Mouse (Mus musculus) forebrain, embryonic 16.5 days (tissue): Measurements from ENCODE around the gene Med21. TPM values are rescaled to one million over a fixed set of nuclear protein-coding genes. Genes with fewer than 3 reads are reported as not detected.

Source experiments
- ATAC-seq: fragments of 200-750 bp; cut with Nextera tagmentation; 2 replicates; pipeline ENCODE4 v1.8.0; 2017; ENCODE audit warnings: mild to moderate bottlenecking, moderate library complexity
- H3K27ac ChIP-seq: fragments of 300-500 bp; sonication (generic); 2 replicates; pipeline ENCODE4 v1.5.1; 2014; ENCODE audit warnings: low read length, control low read depth
- H3K27me3 ChIP-seq: fragments of 300-500 bp; sonication (generic); replicated peaks from 2 replicates; pipeline ENCODE4 v1.6.1; 2014; ENCODE audit warnings: low read length; ENCODE audit not compliant: control insufficient read depth, insufficient read depth
- H3K36me3 ChIP-seq: fragments of 300-500 bp; sonication (generic); 2 replicates; pipeline ENCODE4 v1.6.1; 2014; ENCODE audit not compliant: control insufficient read depth, insufficient read depth
- H3K4me1 ChIP-seq: fragments of 300-500 bp; sonication (generic); replicated peaks from 2 replicates; pipeline ENCODE4 v1.6.1; 2014; ENCODE audit warnings: low read length; ENCODE audit not compliant: control insufficient read depth, insufficient read depth
- H3K4me2 ChIP-seq: fragments of 300-500 bp; sonication (generic); 2 replicates; pipeline ENCODE4 v1.6.1; 2014; ENCODE audit warnings: mild to moderate bottlenecking, low read length, control low read depth
- H3K4me3 ChIP-seq: fragments of 300-500 bp; sonication (generic); replicated peaks from 2 replicates; pipeline ENCODE4 v1.5.1; 2014; ENCODE audit warnings: mild to moderate bottlenecking, low read length, control low read depth
- H3K9ac ChIP-seq: fragments of 300-500 bp; sonication (generic); replicated peaks from 2 replicates; pipeline ENCODE4 v1.6.1; 2014; ENCODE audit warnings: low read depth, low read length, control low read depth
- H3K9me3 ChIP-seq: fragments of 300-500 bp; sonication (generic); 2 replicates; pipeline ENCODE4 v1.6.1; 2016; ENCODE audit warnings: low read length; ENCODE audit not compliant: control insufficient read depth
- WGBS: fragments of 180-500 bp; shearing (Covaris S2); extraction: QIAGEN DNeasy Blood & Tissue Kit; methylation state at CpG from one replicate; pipeline ENCODE4 v1.1.7; 2014; 5-methylcytosine and 5-hydroxymethylcytosine counted together
- polyA plus RNA-seq: library from polyadenylated mRNA; unstranded; fragments of >200 nt; fragmentation: Nextera tagmentation; extraction: Ambion mirVana; gene quantifications from 2 replicates; pipeline ENCODE4 v1.2.1, GENCODE M21; 2015

Gene Med21
- polyA plus RNA-seq, 1 experiment from 2014 or later, result 111 TPM

DNA sequence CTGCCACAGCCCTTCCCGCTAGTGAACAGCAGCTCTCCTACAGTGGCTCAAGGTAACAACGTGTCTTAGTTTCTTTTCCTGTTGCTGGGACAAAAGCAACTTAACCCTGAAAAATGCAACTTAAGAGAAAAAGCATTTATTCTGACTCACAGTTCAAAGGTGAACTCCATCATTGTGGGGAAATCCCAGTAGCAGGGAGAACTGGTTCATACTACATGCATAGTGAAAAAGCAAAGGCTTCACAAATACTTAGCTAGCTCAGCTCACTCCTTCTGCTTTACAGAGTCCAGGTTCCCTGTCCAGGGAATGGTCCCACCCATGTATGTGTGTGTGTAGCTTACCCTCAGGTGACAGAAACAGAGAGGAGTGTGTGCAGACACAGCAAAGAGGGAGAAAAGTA, 25.7 kb upstream of the Med21 start:
- Histone ChIP-seq H3K4me1 (no peaks in the 10 kb centered on the region), H3K4me2 (no peak overlapping the region), H3K27ac (no peak overlapping the region), H3K9me3 (no peaks in the 10 kb centered on the region), H3K36me3 (peaks cover 14% of the 10 kb centered on the region), H3K4me3 (no peak overlapping the region), H3K27me3 (no peaks in the 10 kb centered on the region), H3K9ac (no peak overlapping the region)
- WGBS, result 89% methylated on average over 2 of the region's 2 CpGs
- no peak for ATAC-seq

DNA sequence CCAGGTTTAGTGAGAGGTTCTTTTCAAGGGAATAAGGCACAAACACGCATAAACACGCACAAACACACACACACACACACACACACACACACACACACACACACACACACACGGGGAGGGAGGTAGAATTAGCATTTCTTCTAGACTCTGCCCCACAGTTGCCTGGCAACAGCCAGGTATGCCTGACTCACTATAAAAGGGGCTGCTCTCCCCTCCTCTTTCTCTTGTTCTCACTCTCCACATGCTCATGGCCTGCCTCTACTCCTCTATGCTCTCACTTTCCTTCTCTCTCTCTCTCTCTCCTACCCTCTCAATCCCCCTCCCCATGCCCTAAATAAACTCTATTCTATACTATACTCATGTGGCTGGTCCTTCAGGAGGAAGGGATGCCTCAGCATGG, 14.2 kb upstream of the Med21 start:
- no peak overlapping the region for H3K27ac ChIP-seq

DNA sequence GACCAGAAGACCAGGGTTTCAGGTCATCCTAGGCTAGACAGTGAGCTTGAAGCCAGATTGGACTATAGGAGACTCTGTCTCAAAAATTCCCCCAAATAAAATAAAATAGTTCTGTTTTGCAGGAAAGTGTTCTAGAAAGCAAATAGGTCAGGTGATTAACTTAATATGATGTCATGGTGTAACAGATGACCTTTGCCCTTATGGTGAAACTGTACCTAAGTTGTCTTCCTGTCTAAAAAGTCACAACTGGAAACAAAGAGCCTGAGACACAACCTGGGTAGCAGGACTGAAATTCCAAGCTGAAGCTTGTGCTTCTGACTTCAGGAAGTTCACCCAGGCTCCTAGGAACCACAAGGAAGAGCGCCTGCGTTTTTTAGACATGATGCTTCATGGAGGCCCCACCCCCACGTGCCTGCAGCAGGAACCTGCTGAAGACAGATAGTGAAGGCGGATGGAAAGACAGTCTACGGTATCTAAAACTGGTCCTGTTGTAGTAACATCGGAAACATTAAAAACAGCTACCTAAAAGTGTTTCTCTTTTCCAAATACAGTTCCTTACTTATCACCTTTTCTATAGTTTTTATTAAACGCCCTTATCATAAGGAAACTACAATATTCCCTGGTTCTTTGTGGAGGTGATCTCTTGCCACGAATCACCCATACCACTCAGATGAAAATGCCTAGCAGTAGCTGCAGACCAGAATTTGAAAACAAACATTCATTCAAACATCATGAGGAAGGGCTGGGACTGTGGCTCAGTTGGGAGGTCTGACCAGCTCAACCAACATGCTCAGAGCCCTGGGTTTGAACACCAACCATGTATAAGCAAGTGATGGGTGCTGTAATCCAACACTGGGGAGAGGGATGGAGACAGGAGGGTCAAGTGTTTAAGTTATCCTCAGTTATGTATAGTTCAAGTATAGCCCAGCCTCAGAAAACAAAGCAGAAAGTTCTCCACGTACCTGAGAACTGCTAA, 12.3 kb upstream of the Med21 start:
- no peak for ATAC-seq
- H3K27me3 ChIP-seq, result no peaks in the 10 kb centered on the region
- no peak overlapping the region for H3K4me2 ChIP-seq
- H3K27ac ChIP-seq, result no peak overlapping the region
- H3K4me1 ChIP-seq, result peaks cover 10% of the 10 kb centered on the region
- no peaks in the 10 kb centered on the region for H3K36me3 ChIP-seq
- H3K4me3 ChIP-seq, result no peak overlapping the region
- H3K9me3 ChIP-seq, result no peaks in the 10 kb centered on the region
- WGBS, result 87% methylated on average over 9 of the region's 9 CpGs
- no peak overlapping the region for H3K9ac ChIP-seq

More for the DNA sequence above, 14.2 kb upstream of the Med21 start:
- ATAC-seq, result peak; percentile 69
- H3K4me1 ChIP-seq, result peaks cover 2% of the 10 kb centered on the region
- no peaks in the 10 kb centered on the region for H3K36me3 ChIP-seq
- H3K9ac ChIP-seq, result no peak overlapping the region
- H3K27me3 ChIP-seq, result no peaks in the 10 kb centered on the region
- no peak overlapping the region for H3K4me3 ChIP-seq
- no peaks in the 10 kb centered on the region for H3K9me3 ChIP-seq
- no peak overlapping the region for H3K4me2 ChIP-seq
- 53% methylated on average over 3 of the region's 3 CpGs for WGBS

DNA sequence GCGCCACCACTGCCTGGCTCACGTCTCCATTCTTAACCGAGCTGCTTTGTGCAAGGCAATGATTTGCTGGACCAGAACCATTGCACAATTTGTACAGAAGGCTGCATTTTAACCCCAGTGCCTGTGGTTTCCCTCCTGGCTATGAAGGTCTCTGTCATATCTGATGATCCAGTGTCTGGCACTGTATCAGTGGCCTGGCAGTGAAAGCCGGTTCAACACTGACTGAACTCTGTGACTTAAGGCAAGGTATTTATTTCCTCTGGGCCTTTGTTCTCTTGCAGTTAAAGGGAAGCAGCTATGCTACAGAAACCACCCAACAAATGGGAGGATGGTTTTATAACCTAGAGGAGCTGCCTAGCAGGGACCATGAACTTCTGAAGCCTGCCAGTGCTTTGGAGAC, 11.4 kb upstream of the Med21 start:
- Histone ChIP-seq H3K9me3 (no peaks in the 10 kb centered on the region), H3K9ac (no peak overlapping the region), H3K4me1 (peaks cover 10% of the 10 kb centered on the region), H3K36me3 (no peaks in the 10 kb centered on the region), H3K4me3 (no peak overlapping the region), H3K4me2 (no peak overlapping the region), H3K27me3 (no peaks in the 10 kb centered on the region), H3K27ac (no peak overlapping the region)
- ATAC-seq, result no peak
- 85% methylated on average over 4 of the region's 4 CpGs for WGBS

DNA sequence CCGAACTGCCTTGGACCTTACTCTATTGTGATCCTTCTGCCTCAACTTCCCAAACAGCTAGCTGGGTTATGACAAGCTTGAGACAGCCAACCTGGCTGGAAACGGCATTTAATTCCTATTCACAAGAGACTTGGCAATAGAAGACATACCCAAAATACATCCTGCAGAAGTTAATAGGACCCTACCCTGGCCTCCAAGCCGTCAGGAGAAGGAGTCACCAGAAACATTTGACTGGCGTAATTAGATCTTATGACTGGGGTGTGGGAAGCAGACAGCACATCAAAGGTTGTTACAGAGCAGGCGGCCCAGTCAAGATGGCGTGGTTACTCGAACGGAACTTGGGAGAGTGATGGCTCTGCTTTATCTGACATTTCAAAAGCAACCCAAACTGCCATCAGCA, 10.5 kb upstream of the Med21 start:
- Histone ChIP-seq H3K9ac (no peak overlapping the region), H3K9me3 (no peaks in the 10 kb centered on the region), H3K4me1 (peaks cover 10% of the 10 kb centered on the region), H3K27ac (no peak overlapping the region), H3K27me3 (no peaks in the 10 kb centered on the region), H3K4me3 (no peak overlapping the region), H3K36me3 (no peaks in the 10 kb centered on the region), H3K4me2 (no peak overlapping the region)
- ATAC-seq, result no peak
- 81% methylated on average over 8 of the region's 8 CpGs for WGBS

DNA sequence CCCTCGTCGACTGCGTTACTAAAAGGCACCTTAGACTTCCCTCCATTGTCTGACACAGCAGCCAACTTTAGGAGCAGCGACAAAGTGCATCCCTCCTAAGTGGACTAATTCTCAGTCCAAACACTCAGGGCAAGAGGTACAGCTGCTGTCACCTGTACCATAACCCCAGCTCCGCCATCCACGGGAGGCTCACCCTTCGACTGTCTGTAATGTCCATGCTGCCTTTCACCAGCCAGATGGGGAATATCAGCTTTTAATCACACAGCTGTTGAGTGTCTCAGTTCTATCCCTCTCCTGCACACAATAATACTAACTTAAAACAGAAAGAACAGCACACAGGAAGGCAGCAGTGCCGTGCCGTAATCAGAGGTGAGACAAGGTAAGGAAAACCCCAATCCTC, 9.9 kb upstream of the Med21 start:
- Histone ChIP-seq H3K4me3 (no peak overlapping the region), H3K9me3 (no peaks in the 10 kb centered on the region), H3K9ac (no peak overlapping the region), H3K4me2 (no peak overlapping the region), H3K4me1 (peaks cover 10% of the 10 kb centered on the region), H3K27ac (no peak overlapping the region), H3K36me3 (no peaks in the 10 kb centered on the region), H3K27me3 (no peaks in the 10 kb centered on the region)
- no peak for ATAC-seq
- WGBS, result 80% methylated on average over 9 of the region's 9 CpGs

DNA sequence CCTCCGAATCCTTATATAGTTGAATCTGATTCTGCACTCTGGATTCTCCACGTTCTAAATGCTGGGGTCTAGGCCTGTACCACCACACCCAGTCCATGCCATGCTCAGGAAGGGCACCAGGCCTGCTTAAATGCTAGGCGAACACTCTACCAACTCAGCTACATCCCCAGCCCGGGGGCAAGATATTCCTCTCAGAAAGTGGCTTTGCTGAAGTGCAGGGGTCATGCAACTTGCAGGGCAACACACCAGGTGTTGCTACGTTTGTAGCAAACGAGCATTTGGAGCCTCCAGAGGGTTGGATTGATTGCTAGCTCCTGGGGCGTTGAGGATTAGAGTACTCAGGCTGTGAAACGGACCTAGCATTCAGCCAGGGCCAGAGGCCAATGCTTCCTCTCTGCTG, 9.2 kb upstream of the Med21 start:
- Histone ChIP-seq H3K36me3 (no peaks in the 10 kb centered on the region), H3K27me3 (no peaks in the 10 kb centered on the region), H3K9ac (no peak overlapping the region; the same call in 1 of the 2 replicates), H3K27ac (no peak overlapping the region), H3K9me3 (no peaks in the 10 kb centered on the region), H3K4me3 (no peak overlapping the region), H3K4me2 (peak overlapping the region; percentile 60), H3K4me1 (peaks cover 10% of the 10 kb centered on the region)
- WGBS, result 37% methylated on average over 8 of the region's 8 CpGs
- ATAC-seq, result no peak; the same call in 1 of the 2 replicates

DNA sequence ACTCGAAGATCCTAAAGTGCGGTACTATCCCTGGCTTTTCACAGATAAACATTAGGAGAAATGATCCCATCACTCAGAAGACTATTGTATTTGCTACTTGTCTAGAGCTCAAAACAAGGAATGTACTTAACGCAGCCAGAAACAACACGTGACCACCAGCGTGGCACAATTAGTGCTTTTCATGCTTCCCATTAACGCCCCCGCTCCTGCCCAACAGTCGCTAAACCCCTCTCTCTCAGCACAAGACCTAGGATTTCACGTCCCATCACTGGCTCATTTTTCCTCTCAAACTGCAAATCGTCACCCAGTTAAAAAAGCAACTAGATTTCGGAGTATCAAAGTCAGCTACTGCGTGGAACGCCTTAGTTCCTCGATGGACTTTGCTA, 8.7 kb upstream of the Med21 start:
- ATAC-seq, result peak; percentile 51
- Histone ChIP-seq H3K9me3 (no peaks in the 10 kb centered on the region), H3K9ac (peak overlapping the region; percentile 88), H3K27me3 (no peaks in the 10 kb centered on the region), H3K27ac (peak overlapping the region; percentile 80), H3K4me2 (peak overlapping the region; percentile 60), H3K4me3 (peak overlapping the region; percentile 85), H3K4me1 (peaks cover 10% of the 10 kb centered on the region), H3K36me3 (no peaks in the 10 kb centered on the region)
- WGBS, result 2% methylated on average over 14 of the region's 14 CpGs

DNA sequence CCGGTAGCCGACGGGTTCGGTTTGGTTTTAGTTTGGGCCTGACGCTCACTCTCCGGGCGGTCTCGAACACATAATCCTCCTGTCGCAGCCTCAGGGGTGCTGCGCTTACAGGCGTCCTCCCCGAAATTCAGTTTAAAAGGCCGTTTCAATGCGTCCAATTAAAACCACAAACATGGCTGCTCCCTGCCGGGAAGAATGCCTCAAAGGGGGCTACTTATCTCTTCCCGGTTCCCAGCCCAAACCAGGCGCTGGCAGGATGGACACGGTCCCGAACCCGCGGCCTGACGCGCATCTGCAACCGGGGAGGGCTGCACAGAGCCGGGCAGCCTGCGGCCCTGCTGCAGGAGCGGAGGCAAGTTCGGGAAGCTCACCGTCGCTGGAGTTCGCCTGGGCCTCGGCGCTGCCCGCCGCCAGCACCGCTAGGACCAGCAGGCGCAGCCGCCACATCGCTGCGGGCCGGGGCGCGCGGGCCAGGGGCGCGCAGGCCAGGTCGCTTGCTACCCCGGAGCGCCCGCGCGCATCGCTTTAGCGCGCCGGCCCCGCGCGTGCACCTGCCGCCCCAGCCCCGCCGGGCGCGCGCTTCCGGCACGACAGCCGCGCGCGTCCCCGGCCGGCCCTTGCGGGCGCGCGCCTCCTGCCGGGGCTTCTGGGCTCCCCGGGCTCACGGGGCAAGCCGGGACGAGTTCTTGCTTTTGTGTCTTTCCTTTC, 8.2 kb upstream of the Med21 start:
- ATAC-seq, result peak; percentile 92
- WGBS, result under 1% methylated on average over 76 of the region's 82 CpGs
- H3K27ac ChIP-seq, result peak overlapping the region; percentile 80
- H3K4me3 ChIP-seq, result peak overlapping the region; percentile 85
- no peaks in the 10 kb centered on the region for H3K36me3 ChIP-seq
- no peaks in the 10 kb centered on the region for H3K9me3 ChIP-seq
- H3K4me2 ChIP-seq, result peak overlapping the region; percentile 60
- H3K27me3 ChIP-seq, result no peaks in the 10 kb centered on the region
- peak overlapping the region; percentile 88 for H3K9ac ChIP-seq
- H3K4me1 ChIP-seq, result peaks cover 10% of the 10 kb centered on the region
